Mouse (Mus musculus) myocyte (in vitro differentiated cells): ENCODE results near the gene Syne2. TPM values are rescaled to one million over a fixed set of nuclear protein-coding genes. Genes with fewer than 3 reads are reported as not detected.

Experiments
- H3K27me3 ChIP-seq: one replicate; pipeline ENCODE4 v1.6.1; 2011; ENCODE audit not compliant: control insufficient read depth, insufficient read depth, insufficient read length
- H3K36me3 ChIP-seq: one replicate; pipeline ENCODE4 v1.6.1; 2011; ENCODE audit not compliant: control insufficient read depth, insufficient read depth
- H3K4me2 ChIP-seq: one replicate; pipeline ENCODE4 v1.6.1; 2011; ENCODE audit warnings: low read depth, control low read depth
- H3K4me3 ChIP-seq: one replicate; pipeline ENCODE4 v1.5.1; 2011; ENCODE audit warnings: mild to moderate bottlenecking, control low read depth, moderate library complexity
- H3K79me2 ChIP-seq: one replicate; pipeline ENCODE4 v1.6.1; 2011; ENCODE audit not compliant: control insufficient read depth, insufficient read depth
- H3ac ChIP-seq: one replicate; pipeline ENCODE4 v1.6.1; 2011; ENCODE audit not compliant: control insufficient read depth, insufficient read length
- CEBPB ChIP-seq: IDR thresholded peaks from 2 replicates; pipeline ENCODE4 v1.6.1; 2011; ENCODE audit warnings: mild to moderate bottlenecking, moderate library complexity; ENCODE audit not compliant: poor library complexity, insufficient read depth, severe bottlenecking
- E2F4 ChIP-seq: IDR thresholded peaks from one replicate; pipeline ENCODE4 v1.6.1; 2011; ENCODE audit warnings: mild to moderate bottlenecking, control low read depth, moderate library complexity; ENCODE audit not compliant: insufficient read depth
- MAX ChIP-seq: IDR thresholded peaks from one replicate; pipeline ENCODE4 v1.6.1; 2011; ENCODE audit warnings: low read depth, mild to moderate bottlenecking, control low read depth
- MYOD1 ChIP-seq, 3 experiments: IDR thresholded peaks; one replicate each; pipeline ENCODE4 v1.6.1; 2011; ENCODE audit warnings: control low read depth in 2 of 3, low read depth in 2 of 3, mild to moderate bottlenecking in 2 of 3, moderate library complexity in 1 of 3; ENCODE audit not compliant: insufficient read length in 2 of 3, control insufficient read depth in 1 of 3
- MYOG ChIP-seq, 3 experiments: IDR thresholded peaks; one replicate each; pipeline ENCODE4 v1.6.1; 2011; ENCODE audit warnings: control low read depth in 2 of 3, low read depth in 2 of 3, mild to moderate bottlenecking in 2 of 3; ENCODE audit not compliant: insufficient read length in 2 of 3, control insufficient read depth in 1 of 3, insufficient read depth in 1 of 3
- POLR2A ChIP-seq: IDR thresholded peaks from one replicate; pipeline ENCODE4 v1.6.1; 2011; ENCODE audit warnings: low read depth, mild to moderate bottlenecking, control low read depth, moderate library complexity; ENCODE audit not compliant: insufficient read length
- POLR2AphosphoS2 ChIP-seq: IDR thresholded peaks from one replicate; pipeline ENCODE4 v1.6.1; 2011; ENCODE audit warnings: low read depth, control low read depth; ENCODE audit not compliant: insufficient read length
- REST ChIP-seq: IDR thresholded peaks from one replicate; pipeline ENCODE4 v1.6.1; 2011; ENCODE audit warnings: mild to moderate bottlenecking, control low read depth, moderate library complexity; ENCODE audit not compliant: insufficient read depth, insufficient read length
- SRF ChIP-seq: IDR thresholded peaks from one replicate; pipeline ENCODE4 v1.6.1; 2011; ENCODE audit warnings: low read depth; ENCODE audit not compliant: control insufficient read depth, insufficient read length
- TCF12 ChIP-seq: IDR thresholded peaks from one replicate; pipeline ENCODE4 v1.6.1; 2011; ENCODE audit warnings: mild to moderate bottlenecking, control low read depth; ENCODE audit not compliant: poor library complexity, insufficient read depth, severe bottlenecking
- TCF3 ChIP-seq: IDR thresholded peaks from one replicate; pipeline ENCODE4 v1.6.1; 2011; ENCODE audit warnings: low read depth, control low read depth; ENCODE audit not compliant: insufficient read length
- USF1 ChIP-seq: IDR thresholded peaks from one replicate; pipeline ENCODE4 v1.6.1; 2011; ENCODE audit warnings: low read depth, mild to moderate bottlenecking, control low read depth, moderate library complexity
- polyA plus RNA-seq: library from polyadenylated mRNA; unstranded; fragments of >200 nt; fragmentation: generic; extraction: Trizol; gene quantifications from one replicate; pipeline ENCODE4 v1.2.1, GENCODE M21; 2012; ENCODE audit warnings: missing spikeins

The Syne2 gene
- polyA plus RNA-seq, 1 experiment = 3.7 TPM

DNA sequence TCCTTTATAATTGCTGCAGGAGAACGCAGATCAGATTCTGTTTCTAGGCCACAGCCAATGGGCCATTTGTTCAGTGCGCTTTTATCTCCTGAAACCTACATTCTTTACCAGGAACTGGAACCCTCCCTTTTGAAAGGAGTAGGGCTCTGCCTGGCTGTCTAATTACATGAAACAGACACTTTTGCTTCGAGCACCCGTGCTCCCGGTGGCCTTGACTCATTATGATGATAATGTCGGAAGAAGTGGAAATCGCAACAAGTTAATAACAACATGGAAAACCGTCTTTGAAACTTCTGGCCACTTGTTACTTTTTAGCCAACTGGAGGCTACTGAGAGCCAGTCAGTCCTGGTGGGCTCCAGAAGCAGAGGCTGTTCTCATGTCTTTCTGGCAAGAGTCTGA is 165.4 kb downstream of the Syne2 start:
- peaks cover 6% of the 10 kb centered on the region for H3K36me3 ChIP-seq
- H3K4me3 ChIP-seq = no peak overlapping the region
- H3K79me2 ChIP-seq = no peaks in the 10 kb centered on the region
- H3K4me2 ChIP-seq = no peak overlapping the region
- no peak for TF ChIP-seq MYOG (IDR thresholded peaks at IDR 0.05; ENCODE audit: control insufficient read depth in 1 of 3, insufficient read depth in 1 of 3, insufficient read length in 2 of 3, low read depth in 2 of 3)
- TF ChIP-seq POLR2AphosphoS2 = no peak
- TF ChIP-seq E2F4 = no peak
- TF ChIP-seq TCF12 = no peak
- no peak for TF ChIP-seq MYOD1 (IDR thresholded peaks at IDR 0.05; ENCODE audit: control insufficient read depth in 1 of 3, insufficient read length in 2 of 3, low read depth in 2 of 3)
- TF ChIP-seq SRF = no peak
- no peak for TF ChIP-seq CEBPB
- no peak for TF ChIP-seq USF1
- no peak for TF ChIP-seq MAX
- TF ChIP-seq TCF3 = no peak
- H3ac ChIP-seq = no peak overlapping the region
- H3K27me3 ChIP-seq = no peaks in the 10 kb centered on the region

DNA sequence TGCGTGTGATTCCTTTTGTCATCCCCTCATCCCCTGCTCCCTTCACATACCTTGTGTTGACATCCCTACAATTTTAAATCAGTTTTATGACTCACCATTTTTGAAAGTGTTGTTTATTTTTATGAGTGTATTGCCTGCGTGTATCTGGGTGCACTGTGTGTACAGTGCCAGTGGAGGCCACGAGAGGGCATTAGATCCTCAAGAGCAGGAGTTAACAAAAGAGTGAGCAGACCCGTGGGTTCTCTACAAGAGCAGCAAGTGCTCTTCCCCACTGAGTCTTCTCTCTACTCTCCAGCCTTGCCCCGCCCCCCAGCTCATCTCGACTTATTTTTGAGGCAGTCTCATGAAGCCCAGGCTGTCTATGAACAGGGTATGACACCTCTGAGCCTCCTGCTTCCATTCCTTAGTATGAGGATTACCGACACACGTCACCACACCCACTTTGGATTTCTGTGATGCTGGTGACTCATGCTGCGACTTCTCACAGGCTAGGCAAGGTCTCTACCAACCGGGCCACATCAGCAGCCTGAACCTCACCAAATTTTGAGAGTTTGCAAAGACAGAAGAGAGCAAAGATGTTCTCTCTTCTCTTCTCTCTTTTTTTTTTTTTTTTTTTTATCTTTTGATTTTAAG is 174.4 kb downstream of the Syne2 start:
- H3K79me2 ChIP-seq = no peaks in the 10 kb centered on the region
- H3K27me3 ChIP-seq = no peaks in the 10 kb centered on the region
- no peak overlapping the region for H3K4me2 ChIP-seq
- no peaks in the 10 kb centered on the region for H3K36me3 ChIP-seq
- no peak overlapping the region for H3K4me3 ChIP-seq
- TF ChIP-seq POLR2A (no peak), MAX (no peak), POLR2AphosphoS2 (no peak), REST (no peak), SRF (no peak)
- H3ac ChIP-seq = no peak overlapping the region

- no peak for TF ChIP-seq TCF12
- TF ChIP-seq E2F4 = no peak
- TF ChIP-seq TCF3 = no peak
- no peak for TF ChIP-seq SRF
- no peak for TF ChIP-seq MAX
- TF ChIP-seq USF1 = no peak
- TF ChIP-seq POLR2AphosphoS2 = no peak
- no peak for TF ChIP-seq MYOD1 (IDR thresholded peaks at IDR 0.05; ENCODE audit: control insufficient read depth in 1 of 3, insufficient read length in 2 of 3, low read depth in 2 of 3)
- no peak for TF ChIP-seq CEBPB
- Histone ChIP-seq H3K4me3 (no peak overlapping the region), H3K4me2 (no peak overlapping the region), H3K36me3 (peaks cover 3% of the 10 kb centered on the region), H3ac (no peak overlapping the region), H3K79me2 (no peaks in the 10 kb centered on the region), H3K27me3 (no peaks in the 10 kb centered on the region)
These were observed 175.0 kb downstream of the Syne2 start for GRCm38 (mm10) chr12:75992946-75993345.

GRCm38 (mm10) chr12:75995086-75995485 is 177.2 kb downstream of the Syne2 start:
- Histone ChIP-seq H3K79me2 (no peaks in the 10 kb centered on the region), H3K4me3 (no peak overlapping the region), H3K36me3 (peaks cover 3% of the 10 kb centered on the region), H3K4me2 (no peak overlapping the region), H3ac (no peak overlapping the region), H3K27me3 (no peaks in the 10 kb centered on the region)
- TF ChIP-seq MAX = no peak
- no peak for TF ChIP-seq CEBPB
- no peak for TF ChIP-seq POLR2AphosphoS2
- TF ChIP-seq USF1 = no peak
- no peak for TF ChIP-seq POLR2A
- TF ChIP-seq SRF = no peak

DNA sequence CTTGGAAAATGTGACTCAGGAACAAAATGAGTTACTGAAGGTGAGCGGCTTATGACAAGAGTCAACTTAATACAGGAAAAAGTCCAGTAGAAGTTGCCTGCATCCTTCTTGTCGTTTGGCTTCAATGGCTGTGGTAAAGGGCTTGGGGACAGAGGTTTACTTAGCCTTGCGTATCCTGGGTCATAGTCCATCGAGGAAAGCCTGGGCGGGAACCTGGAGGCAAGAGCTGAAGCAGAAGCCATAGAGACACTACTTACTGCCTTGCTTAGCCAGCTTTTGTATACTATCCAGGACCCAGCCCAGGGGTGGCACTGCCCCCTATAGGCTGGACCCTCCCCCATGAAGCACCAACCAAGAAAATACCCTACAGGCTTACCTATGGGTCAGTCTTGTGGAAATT is 179.6 kb downstream of the Syne2 start:
- Histone ChIP-seq H3K4me3 (no peak overlapping the region), H3K79me2 (no peaks in the 10 kb centered on the region), H3K27me3 (no peaks in the 10 kb centered on the region), H3K36me3 (peaks cover 3% of the 10 kb centered on the region), H3K4me2 (no peak overlapping the region), H3ac (no peak overlapping the region)
- TF ChIP-seq REST (no peak), TCF3 (no peak)

DNA sequence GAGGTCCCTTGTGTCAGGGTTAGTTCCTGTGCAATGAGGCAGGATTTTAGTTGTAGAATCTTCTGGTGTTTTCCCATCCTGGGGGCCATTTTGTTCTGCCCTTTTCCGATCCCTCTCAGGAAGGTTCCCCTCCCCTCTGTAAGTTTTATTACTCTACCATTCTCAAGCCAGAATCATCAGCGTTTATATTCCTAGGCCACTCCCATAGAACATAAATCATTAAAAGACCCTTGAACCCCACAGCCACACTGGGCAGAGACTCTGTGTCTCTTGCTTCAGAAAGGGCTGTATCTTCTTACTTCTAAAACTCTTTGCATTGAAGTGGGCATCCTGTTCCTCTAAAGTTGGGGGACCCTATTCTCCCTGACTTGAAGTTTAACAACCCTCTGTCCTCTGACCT is 180.5 kb downstream of the Syne2 start:
- Histone ChIP-seq H3K36me3 (peaks cover 3% of the 10 kb centered on the region), H3K27me3 (no peaks in the 10 kb centered on the region), H3K4me3 (no peak overlapping the region), H3ac (no peak overlapping the region), H3K79me2 (no peaks in the 10 kb centered on the region), H3K4me2 (no peak overlapping the region)
- TF ChIP-seq TCF12 = no peak
- no peak for TF ChIP-seq SRF
- TF ChIP-seq USF1 = no peak
- no peak for TF ChIP-seq E2F4
- TF ChIP-seq CEBPB = no peak
- no peak for TF ChIP-seq POLR2A
- no peak for TF ChIP-seq MYOD1 (IDR thresholded peaks at IDR 0.05; ENCODE audit: control insufficient read depth in 1 of 3, insufficient read length in 2 of 3, low read depth in 2 of 3)
- TF ChIP-seq POLR2AphosphoS2 = no peak
